Mouse (Mus musculus) activated CD4-positive, CD25-positive, alpha-beta regulatory T cell, adult 9 weeks (primary cell): ENCODE data around the gene Grpel1. TPM values are rescaled to one million over a fixed set of nuclear protein-coding genes. Genes with fewer than 3 reads are reported as not detected.

Source experiments
- polyA plus RNA-seq: library from polyadenylated mRNA; unstranded; fragments of 100-300 nt; shearing (Covaris generic); gene quantifications from one replicate; pipeline ENCODE4 v1.2.1, GENCODE M21; 2017

Gene Grpel1
- polyA plus RNA-seq: 36.7 TPM

GRCm38 (mm10) chr5:36464709-36465661, at the start of gene Grpel1:
Gene Grpel1, plus strand, starts transcription at chr5:36464998.

GRCm38 (mm10) chr5:36484171-36484990, 19.6 kb downstream of the Grpel1 start, which contains the start of the genes Tada2b and Ccdc96:
Gene Tada2b, minus strand, starts transcription at chr5:36484285.
Gene Ccdc96, plus strand, starts transcription at chr5:36484588.

Other genes with a start within 250 kb of the Grpel1 start
- 3.1 TPM for gene Sorcs2, start 66.9 kb upstream of the Grpel1 start, polyA plus RNA-seq
- 1.2 TPM for gene Tada2b, start 19.3 kb downstream of the Grpel1 start, polyA plus RNA-seq
- gene Ccdc96, start 19.6 kb downstream of the Grpel1 start, polyA plus RNA-seq: not detected
- gene Tbc1d14, start 128.3 kb downstream of the Grpel1 start, polyA plus RNA-seq: 117 TPM
- 33.5 TPM for gene D5Ertd579e, start 231.0 kb downstream of the Grpel1 start, polyA plus RNA-seq